In the genomic region with DNA sequence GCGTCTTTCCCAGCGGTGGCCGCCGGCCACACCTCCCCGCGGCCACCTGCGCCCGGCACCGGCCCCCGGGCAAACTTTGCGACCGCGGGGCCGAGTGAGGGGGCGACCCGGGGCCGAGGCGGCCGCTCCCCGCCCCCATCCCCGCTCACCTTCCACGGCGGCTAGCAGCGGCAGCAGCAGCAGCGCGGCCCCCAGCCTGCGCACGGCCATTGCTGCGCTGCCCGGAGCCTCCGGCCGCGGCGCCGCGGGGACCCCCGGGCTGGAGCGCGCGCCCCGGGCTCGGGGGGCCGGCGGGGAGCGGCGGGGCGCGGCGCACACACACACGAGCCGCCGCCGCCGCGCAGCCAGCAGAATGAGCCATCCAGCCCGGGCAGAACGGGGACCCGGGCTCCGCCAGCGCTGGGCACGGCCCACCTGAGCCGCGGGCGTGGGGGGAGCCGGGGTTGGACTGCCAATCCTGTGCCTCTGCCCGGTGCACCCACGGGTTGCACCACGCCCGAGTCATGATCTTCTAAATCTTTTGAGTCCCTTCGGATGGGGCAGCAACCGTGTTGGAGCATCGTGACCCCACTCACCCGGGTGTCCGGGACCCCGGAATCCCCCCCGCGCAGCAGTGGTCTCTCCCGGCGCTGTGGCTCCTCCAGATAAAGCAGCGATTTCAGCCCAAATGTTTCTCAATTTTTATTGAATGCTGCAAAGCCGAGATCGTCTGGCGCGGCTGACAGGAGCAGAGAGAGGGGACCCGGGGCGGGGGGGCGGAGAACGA, we compare ENCODE assay signal across 8 mouse cellular contexts. TPM values are rescaled to one million over a fixed set of nuclear protein-coding genes. Genes with fewer than 3 reads are reported as not detected.
DNase-seq lines count a peak whose midpoint lies in the region; TF ChIP-seq lines count a peak whose summit lies in the region.

A gene (minus strand): TSS at position 368 of the 766 bp plus-strand sequence.

- H3K4me1 ChIP-seq in hindbrain, embryonic 10.5 days (replicated peaks), result peaks cover 89% of the 10 kb centered on the region
- H3K4me1 ChIP-seq in lung, adult 2 months (ENCODE audit: control insufficient read depth, insufficient read depth, low read length), result no peaks in the 10 kb centered on the region; the same call in 1 of the 2 replicates

- TF ChIP-seq CTCF in lung, adult 2 months (IDR thresholded peaks at IDR 0.05; ENCODE audit: insufficient read depth, low read length), result no peak

- no peaks in the 10 kb centered on the region for H3K36me3 ChIP-seq in hindbrain, embryonic 10.5 days

- WGBS in hindbrain, embryonic 10.5 days, result under 1% methylated on average over 88 of the region's 88 CpGs
- 1% methylated on average over 87 of the region's 88 CpGs for WGBS in lung, adult 2 months

- H3K27me3 ChIP-seq in hindbrain, embryonic 10.5 days (ENCODE audit: insufficient read depth, poor library complexity, severe bottlenecking), result peaks cover 30% of the 10 kb centered on the region

- no peak for TF ChIP-seq POLR2A in lung, adult 2 months (IDR thresholded peaks at IDR 0.05; ENCODE audit: borderline replicate concordance, extremely low read depth, low read depth, low read length)

- DNase-seq in MN1 (ENCODE audit: low spot score), result peak; percentile 17
- peak; percentile 87 for DNase-seq in cerebellum, adult 9-11 months
- DNase-seq in frontal cortex, postnatal 14 days (ENCODE audit: low spot score in 2 of 2), result peak; percentile 62 to 63
- DNase-seq in hindbrain, embryonic 10.5 days (ENCODE audit: low spot score), result no peak
- peak; percentile 51 to 72 for DNase-seq in layer of hippocampus, adult 8-10 months (ENCODE audit: low spot score in 2 of 2)
- peak; percentile 61 for DNase-seq in lung, adult 2 months
- DNase-seq in ovary, postnatal 10 days (ENCODE audit: low spot score), result peak; percentile 62
- DNase-seq in thymus, postnatal 10 days (ENCODE audit: low spot score in 2 of 2), result peak; percentile 61 to 80

- no peaks in the 10 kb centered on the region for H3K9me3 ChIP-seq in hindbrain, embryonic 10.5 days

- peak within 1 kb of the TSS; percentile 98 for H3K4me3 ChIP-seq in hindbrain, embryonic 10.5 days
- peak within 1 kb of the TSS; percentile 21 for H3K4me3 ChIP-seq in lung, adult 2 months (replicated peaks; ENCODE audit: extremely low read depth, low read depth, low read length)

- peak within 1 kb of the TSS; percentile 99 for H3K27ac ChIP-seq in hindbrain, embryonic 10.5 days

RNA-seq across cellular contexts. Expression of the gene that starts here (rescaled TPM):
- 13.4 and 21.5 TPM in 2 replicates for polyA plus RNA-seq in hindbrain, embryonic 10.5 days (2016; fragmentation: Nextera tagmentation; extraction: Ambion mirVana)
- total RNA-seq in layer of hippocampus, adult 8-10 months (2022), result 10 to 100 TPM; 17.4 to 23.2 (median 19.8) TPM
- 4.6 and 6.8 TPM in 2 replicates for polyA plus RNA-seq in lung, adult 2 months (2012; rRNA removed)
